Mouse (Mus musculus): ENCODE results near the gene Cdk6. TPM values are rescaled to one million over a fixed set of nuclear protein-coding genes. Genes with fewer than 3 reads are reported as not detected.
"Not testable (repeated sequence)": the region's sequence is repeated elsewhere in the genome, so short reads cannot be mapped to it uniquely, and the experiment has no call there.

Cdk6 gene
- polyA plus RNA-seq, 1 experiment: not detected

DNA sequence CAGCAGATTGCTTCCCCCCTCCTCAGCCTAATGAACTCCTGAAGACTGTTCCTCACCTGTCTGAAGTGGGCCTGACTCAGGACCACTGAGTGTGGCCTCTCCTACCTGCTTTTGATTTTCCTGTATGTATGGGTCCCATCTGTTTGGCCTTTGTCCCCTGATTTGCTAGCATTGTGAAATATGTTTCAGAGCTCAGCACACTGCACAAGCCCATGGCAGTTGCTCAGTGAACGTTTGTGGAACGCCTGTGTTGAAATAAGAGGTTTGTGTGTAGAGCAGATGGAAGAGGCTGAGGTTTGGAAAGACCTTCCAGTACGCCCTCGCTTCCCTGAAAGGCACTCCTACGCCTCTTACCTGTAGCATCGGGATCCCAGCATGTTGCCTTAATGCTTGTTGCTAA is 98.1 kb downstream of the Cdk6 start:
- H3K4me1 ChIP-seq (ENCODE audit: control insufficient read depth, insufficient read depth, low read length); H3K27ac ChIP-seq (ENCODE audit: insufficient read depth, low read depth, low read length); H3K4me3 ChIP-seq (ENCODE audit: insufficient read depth, low read depth, low read length): not testable (repeated sequence)
- 87% methylated on average over 6 of the region's 6 CpGs for WGBS

DNA sequence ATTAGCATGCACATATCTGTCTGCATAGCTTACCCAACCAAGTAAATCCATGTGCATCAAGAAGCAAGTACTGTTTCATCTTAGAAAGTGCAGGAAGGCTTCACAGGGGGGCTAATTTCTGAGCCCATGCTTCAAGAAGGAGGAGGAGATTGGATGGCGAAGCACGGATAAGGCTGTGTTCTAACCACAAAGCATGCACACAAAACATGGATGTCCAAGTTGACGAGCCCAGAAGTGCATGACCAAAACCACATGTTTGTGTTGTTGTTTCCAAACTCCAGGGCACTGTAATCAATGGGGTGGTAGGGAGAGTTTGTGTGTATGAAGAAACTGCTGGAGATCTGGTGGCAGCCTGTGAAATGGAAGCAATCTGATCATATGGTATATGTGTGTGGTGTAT is 101.2 kb downstream of the Cdk6 start:
- 75% methylated on average over 3 of the region's 3 CpGs for WGBS

DNA sequence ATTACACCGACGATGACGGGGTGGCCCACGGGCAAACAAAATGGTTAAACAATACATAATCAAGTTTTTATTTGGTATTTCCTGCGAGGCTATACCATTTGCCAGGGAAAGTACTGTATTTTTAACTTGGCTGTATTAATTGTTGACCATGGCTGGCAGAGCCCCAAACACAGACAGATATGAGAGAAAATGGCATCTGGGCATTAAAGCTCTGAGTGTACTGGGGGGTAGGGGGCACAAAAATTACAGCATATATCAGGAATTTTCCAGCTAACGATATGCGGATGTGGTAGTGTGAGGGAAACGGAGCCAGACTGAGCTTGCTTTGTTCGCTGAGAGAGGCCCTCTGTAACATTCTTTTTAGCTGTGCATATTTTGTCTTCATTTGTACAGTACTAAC is 109.9 kb downstream of the Cdk6 start:
- H3K4me3 ChIP-seq (ENCODE audit: insufficient read depth, low read depth, low read length); H3K27ac ChIP-seq (ENCODE audit: insufficient read depth, low read depth, low read length); H3K4me1 ChIP-seq (ENCODE audit: control insufficient read depth, insufficient read depth, low read length): not testable (repeated sequence)
- 54% methylated on average over 9 of the region's 9 CpGs for WGBS

More for the DNA sequence above, 101.2 kb downstream of the Cdk6 start:
- H3K4me1 ChIP-seq (ENCODE audit: control insufficient read depth, insufficient read depth, low read length); H3K4me3 ChIP-seq (ENCODE audit: insufficient read depth, low read depth, low read length); H3K27ac ChIP-seq (ENCODE audit: insufficient read depth, low read depth, low read length): not testable (repeated sequence)

DNA sequence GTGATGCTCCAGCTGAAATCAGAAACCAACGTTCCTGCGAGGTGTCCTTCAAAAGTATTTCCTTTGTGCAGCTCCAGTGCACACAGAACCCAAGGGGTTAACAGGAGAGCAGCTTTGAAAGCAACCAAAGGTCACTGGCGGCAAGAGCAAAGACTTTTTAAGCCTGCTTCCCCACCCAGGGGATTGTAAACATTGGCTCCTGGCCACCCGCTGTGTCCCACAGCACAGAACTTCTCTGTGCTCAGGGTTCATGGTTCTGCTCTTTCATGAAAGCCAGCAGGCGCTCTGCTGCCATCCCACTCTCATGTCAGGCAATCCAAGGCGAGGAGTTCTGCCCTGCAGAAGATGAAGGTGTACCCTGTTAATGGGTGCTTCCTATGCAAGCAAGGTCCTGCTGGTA is 112.7 kb downstream of the Cdk6 start:
- H3K4me1 ChIP-seq (ENCODE audit: control insufficient read depth, insufficient read depth, low read length); H3K4me3 ChIP-seq (ENCODE audit: insufficient read depth, low read depth, low read length); H3K27ac ChIP-seq (ENCODE audit: insufficient read depth, low read depth, low read length): not testable (repeated sequence)
- WGBS: 31% methylated on average over 6 of the region's 6 CpGs

DNA sequence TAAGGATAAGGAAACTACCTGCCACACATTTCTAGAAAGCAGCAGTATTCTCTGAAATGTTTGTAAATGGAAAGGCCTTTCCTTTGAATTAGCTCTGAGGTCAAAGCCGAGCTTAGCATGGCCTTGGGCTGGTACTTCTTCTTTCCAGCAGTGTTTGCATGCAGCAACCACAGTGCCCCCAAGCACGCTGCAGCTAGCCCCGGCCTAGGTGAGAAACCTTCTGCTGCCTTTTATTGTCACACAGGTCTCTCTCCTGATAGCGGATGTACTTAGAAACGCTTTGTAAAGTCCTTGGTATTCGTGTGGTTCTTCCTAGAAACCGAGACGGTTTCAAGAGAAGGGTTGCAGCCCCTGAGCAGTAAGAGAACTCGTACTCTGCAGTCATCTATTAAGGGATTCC is 119.6 kb downstream of the Cdk6 start:
- no peak overlapping the region for H3K4me3 ChIP-seq (ENCODE audit: insufficient read depth, low read depth, low read length)
- TF ChIP-seq CTCF (IDR thresholded peaks at IDR 0.05; ENCODE audit: insufficient read depth, low read depth, low read length) (no peak), POLR2A (IDR thresholded peaks at IDR 0.05; ENCODE audit: insufficient read depth, low read depth, low read length) (no peak)
- no peaks in the 10 kb centered on the region for H3K4me1 ChIP-seq (ENCODE audit: control insufficient read depth, insufficient read depth, low read length)
- no peak overlapping the region for H3K27ac ChIP-seq (ENCODE audit: insufficient read depth, low read depth, low read length)
- WGBS: 87% methylated on average over 9 of the region's 9 CpGs

DNA sequence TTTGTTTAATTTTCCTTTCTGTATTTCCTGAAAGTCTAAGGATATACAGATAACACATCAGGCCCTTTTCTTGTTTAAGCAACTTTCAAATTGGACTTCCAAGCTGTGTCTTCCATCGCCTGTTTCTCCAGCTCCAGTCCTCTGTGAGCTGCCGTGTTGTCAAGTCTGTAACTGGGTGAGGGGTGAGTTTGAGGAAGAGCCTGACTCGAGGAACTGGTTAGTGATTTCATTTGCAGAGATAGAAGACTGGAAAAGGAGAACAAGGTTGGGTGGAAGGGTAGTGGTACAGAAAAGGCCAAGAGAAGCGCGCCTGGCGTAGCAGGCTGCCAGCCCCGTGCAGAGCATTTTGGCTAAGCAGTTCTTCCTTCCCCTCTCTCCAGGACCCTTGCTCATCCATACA is 120.1 kb downstream of the Cdk6 start:
- H3K4me3 ChIP-seq (ENCODE audit: insufficient read depth, low read depth, low read length): no peak overlapping the region
- H3K27ac ChIP-seq (ENCODE audit: insufficient read depth, low read depth, low read length): no peak overlapping the region
- no peaks in the 10 kb centered on the region for H3K4me1 ChIP-seq (ENCODE audit: control insufficient read depth, insufficient read depth, low read length)
- 90% methylated on average over 7 of the region's 7 CpGs for WGBS
- TF ChIP-seq POLR2A (IDR thresholded peaks at IDR 0.05; ENCODE audit: insufficient read depth, low read depth, low read length) (no peak), CTCF (IDR thresholded peaks at IDR 0.05; ENCODE audit: insufficient read depth, low read depth, low read length) (no peak)

DNA sequence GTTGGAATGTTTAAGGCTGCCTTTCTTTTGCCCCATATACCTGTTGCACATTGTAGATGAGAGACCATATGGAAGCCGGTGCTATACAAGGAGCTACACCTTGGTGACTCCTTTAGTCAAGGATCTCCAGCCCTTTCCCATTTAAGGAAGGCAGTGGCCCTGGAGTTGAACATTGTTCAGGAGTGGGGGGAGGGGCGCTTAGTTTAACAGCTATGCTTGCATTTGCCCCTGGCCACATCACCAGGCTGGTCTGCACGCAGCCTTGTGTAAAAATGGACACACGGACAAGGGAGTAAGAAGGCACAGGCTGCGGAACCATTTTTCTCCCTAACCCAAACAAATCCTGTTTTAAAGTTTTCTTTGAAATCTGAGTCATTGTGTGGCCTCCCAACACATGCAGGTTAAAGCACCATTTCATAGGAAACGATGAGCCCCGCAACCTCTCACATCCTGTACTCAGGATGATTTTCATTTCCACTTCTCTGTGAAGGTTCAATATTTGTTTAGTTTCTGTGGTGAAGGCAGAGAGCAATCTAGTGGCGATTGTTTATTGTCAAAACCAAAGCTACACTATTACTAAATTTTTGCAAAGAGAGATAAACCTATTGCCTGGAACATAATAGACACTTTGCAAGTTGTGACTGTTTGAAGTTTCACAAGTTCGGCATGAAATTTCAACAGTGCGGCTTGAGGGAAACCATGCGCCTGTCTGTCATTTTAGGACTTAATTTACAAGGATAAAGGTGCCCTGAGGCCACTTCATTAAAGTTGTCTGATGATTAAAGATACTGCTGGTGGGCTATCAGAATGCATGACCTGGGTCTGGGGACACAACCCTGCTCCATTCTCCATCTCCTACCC is 121.8 kb downstream of the Cdk6 start:
- Histone ChIP-seq H3K4me3 (ENCODE audit: insufficient read depth, low read depth, low read length) (no peak overlapping the region), H3K4me1 (ENCODE audit: control insufficient read depth, insufficient read depth, low read length) (no peaks in the 10 kb centered on the region), H3K27ac (ENCODE audit: insufficient read depth, low read depth, low read length) (no peak overlapping the region)
- 88% methylated on average over 11 of the region's 11 CpGs for WGBS
- TF ChIP-seq POLR2A (IDR thresholded peaks at IDR 0.05; ENCODE audit: insufficient read depth, low read depth, low read length) (no peak), CTCF (IDR thresholded peaks at IDR 0.05; ENCODE audit: insufficient read depth, low read depth, low read length) (no peak)

DNA sequence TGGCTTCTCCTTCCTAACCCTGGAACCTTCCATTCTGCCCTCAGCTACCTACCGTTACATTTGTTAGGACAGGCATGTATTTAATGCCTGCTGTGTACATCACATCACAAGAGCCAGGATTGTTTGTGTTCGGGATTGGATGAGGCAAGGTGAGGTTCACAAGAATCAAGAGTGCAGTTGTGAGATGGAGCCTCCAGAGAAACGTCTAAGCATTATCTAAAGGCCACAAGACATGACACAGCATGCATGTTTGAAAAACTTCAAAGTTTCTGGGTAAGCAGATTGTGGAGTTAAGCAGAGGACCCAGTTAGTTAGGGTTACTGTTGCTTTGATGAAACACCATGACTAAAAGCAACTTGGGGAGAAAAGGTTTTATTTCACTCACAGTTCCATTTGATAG is 122.5 kb downstream of the Cdk6 start:
- no peak for TF ChIP-seq POLR2A (IDR thresholded peaks at IDR 0.05; ENCODE audit: insufficient read depth, low read depth, low read length)
- no peak for TF ChIP-seq CTCF (IDR thresholded peaks at IDR 0.05; ENCODE audit: insufficient read depth, low read depth, low read length)
- H3K4me1 ChIP-seq (ENCODE audit: control insufficient read depth, insufficient read depth, low read length): no peaks in the 10 kb centered on the region
- WGBS: 89% methylated on average over 3 of the region's 3 CpGs
- no peak overlapping the region for H3K4me3 ChIP-seq (ENCODE audit: insufficient read depth, low read depth, low read length)
- H3K27ac ChIP-seq (ENCODE audit: insufficient read depth, low read depth, low read length): no peak overlapping the region

DNA sequence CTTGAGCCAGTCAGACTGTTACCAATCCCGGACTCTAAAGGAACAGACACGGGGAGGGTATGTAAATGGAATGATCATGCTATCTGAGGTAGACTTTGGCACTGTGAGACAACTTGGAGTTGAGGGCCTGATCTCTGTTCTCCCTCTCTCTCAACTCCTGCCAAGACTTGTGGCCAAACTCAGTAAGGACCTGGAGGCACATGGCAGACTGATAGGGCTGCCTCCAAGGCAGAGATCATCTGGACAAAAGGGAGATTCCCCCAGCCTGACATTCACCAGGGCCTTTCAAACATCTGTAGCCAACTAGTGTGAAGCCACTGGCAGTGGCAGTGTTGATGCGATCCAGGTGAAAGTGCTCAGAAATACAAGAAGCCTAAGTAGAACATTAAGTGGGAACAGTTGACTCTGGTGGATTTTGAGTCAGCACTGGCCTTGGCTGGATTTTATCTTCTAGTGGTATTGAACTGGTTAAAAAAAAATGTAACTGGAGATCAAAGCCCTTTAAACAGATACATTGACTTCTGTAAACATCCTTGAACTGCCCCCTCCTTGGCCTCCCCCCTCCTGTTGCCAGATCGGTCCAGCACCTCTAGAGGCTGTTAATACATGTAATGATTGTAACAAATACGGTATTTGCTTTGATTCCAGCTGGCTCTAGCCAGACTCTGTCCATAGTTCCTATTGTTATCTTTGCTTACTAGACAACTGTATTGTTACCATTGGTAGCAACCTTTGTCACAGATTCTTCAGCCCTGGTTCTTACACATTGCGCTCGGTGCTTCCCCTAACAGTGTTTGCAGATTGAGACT is 125.0 kb downstream of the Cdk6 start:
- no peaks in the 10 kb centered on the region for H3K4me1 ChIP-seq (ENCODE audit: control insufficient read depth, insufficient read depth, low read length)
- no peak overlapping the region for H3K27ac ChIP-seq (ENCODE audit: insufficient read depth, low read depth, low read length)
- 73% methylated on average over 7 of the region's 7 CpGs for WGBS
- TF ChIP-seq CTCF (IDR thresholded peaks at IDR 0.05; ENCODE audit: insufficient read depth, low read depth, low read length): no peak
- TF ChIP-seq POLR2A (IDR thresholded peaks at IDR 0.05; ENCODE audit: insufficient read depth, low read depth, low read length): no peak
- H3K4me3 ChIP-seq (ENCODE audit: insufficient read depth, low read depth, low read length): no peak overlapping the region

DNA sequence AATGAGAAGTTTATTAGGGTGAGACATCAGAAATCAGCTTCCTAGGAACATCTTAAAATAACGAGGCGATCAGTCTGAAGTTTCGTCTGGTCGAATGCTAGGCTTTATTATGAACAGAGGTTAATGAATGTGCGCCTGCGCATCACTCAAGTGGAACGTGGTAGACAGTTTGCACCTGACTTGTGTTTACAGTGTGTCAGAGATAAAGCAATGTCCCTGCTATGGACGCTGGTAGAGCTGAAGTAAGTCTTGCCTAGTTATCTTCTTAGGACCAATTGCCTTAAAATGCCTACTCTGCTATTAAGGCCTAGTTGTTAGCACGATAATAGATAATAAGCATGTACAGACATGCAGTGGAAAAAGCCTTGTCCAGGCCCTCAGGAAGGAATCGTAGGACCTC is 129.6 kb downstream of the Cdk6 start:
- Histone ChIP-seq H3K4me1 (ENCODE audit: control insufficient read depth, insufficient read depth, low read length) (no peaks in the 10 kb centered on the region), H3K27ac (ENCODE audit: insufficient read depth, low read depth, low read length) (no peak overlapping the region), H3K4me3 (ENCODE audit: insufficient read depth, low read depth, low read length) (no peak overlapping the region)
- 75% methylated on average over 10 of the region's 10 CpGs for WGBS
- TF ChIP-seq CTCF (IDR thresholded peaks at IDR 0.05; ENCODE audit: insufficient read depth, low read depth, low read length) (no peak), POLR2A (IDR thresholded peaks at IDR 0.05; ENCODE audit: insufficient read depth, low read depth, low read length) (no peak)

Data from olfactory bulb, adult 2 months (tissue).